Mouse (Mus musculus): ENCODE data around the gene Slc25a47. TPM values are rescaled to one million over a fixed set of nuclear protein-coding genes. Genes with fewer than 3 reads are reported as not detected.
A peak's percentile ranks its signal among the peaks of the same experiment; 100 is the strongest.

The Slc25a47 gene
- polyA plus RNA-seq, 1 experiment from 2014 or later, result 32.5 TPM

DNA sequence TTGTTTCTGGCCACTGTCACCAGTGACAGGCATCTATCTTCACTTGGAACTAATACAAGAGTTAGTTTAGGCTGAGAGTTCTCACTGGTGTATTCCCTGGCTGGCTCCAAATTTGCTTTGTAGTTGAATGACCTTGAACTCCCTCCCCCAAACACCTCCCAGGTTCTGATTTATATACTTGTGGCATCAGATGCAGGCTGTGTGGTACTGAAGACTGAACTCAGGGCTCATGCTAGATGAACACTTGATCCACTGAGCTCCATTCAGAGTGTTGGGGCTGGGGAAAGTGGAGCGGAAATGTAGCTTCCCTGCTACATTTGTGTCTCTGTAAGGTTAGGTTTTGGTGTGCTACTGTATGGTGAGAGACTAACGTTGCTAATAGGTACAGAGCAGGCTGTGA is 31.5 kb upstream of the Slc25a47 start:
- no peak for ATAC-seq (ENCODE audit: low read depth)
- 78% methylated on average over 2 of the region's 2 CpGs for WGBS (ENCODE audit: insufficient replicate concordance)
- Histone ChIP-seq H3K4me3 (ENCODE audit: low read depth, low read length) (no peak overlapping the region), H3K4me1 (ENCODE audit: control insufficient read depth, low read depth, low read length) (peaks cover 17% of the 10 kb centered on the region), H3K36me3 (ENCODE audit: control insufficient read depth, insufficient read depth) (peaks cover 4% of the 10 kb centered on the region), H3K9ac (ENCODE audit: low read depth, low read length) (no peak overlapping the region), H3K4me2 (ENCODE audit: low read depth, low read length) (no peak overlapping the region), H3K9me3 (replicated peaks; ENCODE audit: control insufficient read depth, low read length) (no peaks in the 10 kb centered on the region), H3K27ac (ENCODE audit: low read length) (no peak overlapping the region), H3K27me3 (ENCODE audit: control insufficient read depth, insufficient read depth, low read depth, low read length) (no peaks in the 10 kb centered on the region)

DNA sequence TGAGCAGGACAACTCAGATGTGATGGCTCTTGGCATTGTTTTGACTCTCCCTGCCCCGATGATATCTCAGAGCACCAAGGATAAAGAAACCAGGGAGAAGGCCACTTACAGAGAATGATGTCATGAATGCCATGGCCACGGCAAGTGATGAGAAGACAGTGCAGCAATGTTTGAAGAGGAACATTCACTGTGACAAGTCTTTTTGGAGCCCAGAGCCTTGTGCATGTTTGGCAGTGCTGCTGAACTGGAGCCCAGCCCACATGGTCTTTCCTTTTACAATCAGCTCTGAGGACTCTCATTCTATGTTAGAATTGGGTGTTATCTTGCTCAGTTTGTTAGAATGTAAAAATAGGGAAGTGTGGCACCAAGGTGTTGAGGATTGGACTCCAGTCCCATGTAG is 27.4 kb upstream of the Slc25a47 start:
- Histone ChIP-seq H3K27me3 (ENCODE audit: control insufficient read depth, insufficient read depth, low read depth, low read length) (no peaks in the 10 kb centered on the region), H3K4me1 (ENCODE audit: control insufficient read depth, low read depth, low read length) (peaks cover 26% of the 10 kb centered on the region), H3K27ac (ENCODE audit: low read length) (no peak overlapping the region), H3K4me3 (ENCODE audit: low read depth, low read length) (no peak overlapping the region), H3K36me3 (ENCODE audit: control insufficient read depth, insufficient read depth) (peaks cover 4% of the 10 kb centered on the region), H3K9ac (ENCODE audit: low read depth, low read length) (no peak overlapping the region), H3K9me3 (replicated peaks; ENCODE audit: control insufficient read depth, low read length) (no peaks in the 10 kb centered on the region), H3K4me2 (ENCODE audit: low read depth, low read length) (no peak overlapping the region)
- ATAC-seq (ENCODE audit: low read depth), result no peak
- 78% methylated on average over 2 of the region's 2 CpGs for WGBS (ENCODE audit: insufficient replicate concordance)

DNA sequence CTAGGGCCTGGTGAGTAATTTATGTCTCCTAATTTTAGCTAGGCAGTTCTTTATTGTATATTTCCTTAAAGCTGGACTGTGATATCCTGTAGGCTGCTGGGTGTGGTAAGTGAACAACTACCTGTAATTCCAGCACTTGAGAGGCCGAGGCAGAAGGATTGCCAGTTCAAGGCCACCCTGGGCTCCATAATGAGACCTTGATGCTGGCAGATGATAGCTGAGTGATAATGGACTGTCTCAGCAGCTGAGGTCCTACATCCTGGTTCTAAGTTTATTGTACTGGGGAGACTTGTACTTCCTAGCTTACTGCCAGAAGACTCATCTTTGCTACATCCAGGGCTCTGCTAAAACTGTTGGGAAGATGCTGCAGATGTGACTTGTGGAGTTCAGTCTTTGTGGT is 26.1 kb upstream of the Slc25a47 start:
- WGBS (ENCODE audit: insufficient replicate concordance), result 44% methylated on average over 1 of the region's 1 CpGs
- no peak overlapping the region for H3K27ac ChIP-seq (ENCODE audit: low read length)
- no peak for ATAC-seq (ENCODE audit: low read depth)
- H3K9ac ChIP-seq (ENCODE audit: low read depth, low read length), result no peak overlapping the region
- H3K27me3 ChIP-seq (ENCODE audit: control insufficient read depth, insufficient read depth, low read depth, low read length), result no peaks in the 10 kb centered on the region
- H3K9me3 ChIP-seq (replicated peaks; ENCODE audit: control insufficient read depth, low read length), result no peaks in the 10 kb centered on the region
- H3K4me2 ChIP-seq (ENCODE audit: low read depth, low read length), result no peak overlapping the region
- peaks cover 20% of the 10 kb centered on the region for H3K4me1 ChIP-seq (ENCODE audit: control insufficient read depth, low read depth, low read length)
- peaks cover 8% of the 10 kb centered on the region for H3K36me3 ChIP-seq (ENCODE audit: control insufficient read depth, insufficient read depth)
- H3K4me3 ChIP-seq (ENCODE audit: low read depth, low read length), result no peak overlapping the region

DNA sequence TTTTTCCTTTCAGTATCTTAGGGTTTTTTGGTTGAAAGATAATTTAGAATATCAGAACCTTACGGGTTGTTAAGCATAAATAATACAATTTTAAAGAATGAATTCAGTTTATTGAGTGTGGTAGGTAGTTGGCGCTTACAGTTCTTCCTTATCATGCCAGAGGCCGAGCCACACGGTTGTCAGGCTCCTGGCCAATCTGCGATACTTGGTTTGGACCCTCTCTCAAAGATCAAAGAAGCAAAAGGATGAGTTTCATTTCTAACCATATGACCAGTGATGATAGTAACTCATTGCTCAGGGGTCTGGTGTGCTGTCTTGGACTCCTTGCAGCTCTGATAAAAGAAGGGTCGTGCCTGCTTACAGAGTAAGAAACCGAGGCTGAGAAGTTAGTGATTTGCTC is 25.5 kb upstream of the Slc25a47 start:
- ATAC-seq (ENCODE audit: low read depth), result no peak; the same call in 1 of the 2 replicates
- Histone ChIP-seq H3K36me3 (ENCODE audit: control insufficient read depth, insufficient read depth) (peaks cover 10% of the 10 kb centered on the region), H3K4me1 (ENCODE audit: control insufficient read depth, low read depth, low read length) (peaks cover 20% of the 10 kb centered on the region)

DNA sequence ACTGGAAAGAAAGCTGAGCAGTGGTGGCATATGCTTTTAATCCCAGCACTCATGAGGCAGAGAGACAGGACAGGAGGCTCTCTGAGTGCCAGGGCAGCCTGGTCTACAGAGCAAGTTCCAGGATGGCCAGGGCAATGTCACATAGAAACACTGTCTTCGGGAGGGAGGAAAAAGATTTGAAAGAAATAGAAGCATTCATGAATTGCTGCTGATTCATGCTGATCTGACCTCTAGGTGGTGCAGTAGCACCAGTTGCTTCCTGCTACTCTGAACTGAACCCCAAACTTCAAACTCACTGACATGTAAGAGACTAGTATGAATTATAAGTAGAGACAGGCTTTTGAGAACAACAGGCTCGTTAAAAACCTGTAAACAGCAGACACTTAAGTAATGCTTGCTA is 24.7 kb upstream of the Slc25a47 start:
- ATAC-seq (ENCODE audit: low read depth), result peak; percentile 41; the same call in 1 of the 2 replicates
- H3K27ac ChIP-seq (ENCODE audit: low read length), result no peak overlapping the region

More for the DNA sequence above, 25.5 kb upstream of the Slc25a47 start:
- Histone ChIP-seq H3K9me3 (replicated peaks; ENCODE audit: control insufficient read depth, low read length) (no peaks in the 10 kb centered on the region), H3K4me2 (ENCODE audit: low read depth, low read length) (no peak overlapping the region), H3K27ac (ENCODE audit: low read length) (no peak overlapping the region), H3K27me3 (ENCODE audit: control insufficient read depth, insufficient read depth, low read depth, low read length) (no peaks in the 10 kb centered on the region), H3K4me3 (ENCODE audit: low read depth, low read length) (no peak overlapping the region), H3K9ac (ENCODE audit: low read depth, low read length) (no peak overlapping the region)
- 49% methylated on average over 7 of the region's 7 CpGs for WGBS (ENCODE audit: insufficient replicate concordance)

DNA sequence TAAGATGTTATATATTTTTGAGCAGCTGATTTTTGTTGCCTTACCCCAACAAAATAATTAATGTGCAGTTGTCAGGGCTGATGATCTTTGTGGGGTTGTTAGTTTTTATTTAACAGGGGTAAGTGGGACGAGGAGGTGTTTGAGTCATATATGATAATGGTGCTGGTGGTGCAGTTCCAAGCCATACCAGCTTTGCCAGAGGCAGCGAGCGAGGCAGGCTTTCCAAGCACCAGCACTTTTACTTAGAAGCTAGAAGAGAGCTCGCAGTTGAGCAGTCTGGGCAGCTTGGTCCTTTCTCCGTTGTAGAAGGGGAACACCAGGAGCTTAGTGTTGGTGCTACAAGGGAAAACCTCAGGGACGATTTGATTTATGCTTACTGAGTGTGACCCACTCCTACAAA is 23.4 kb upstream of the Slc25a47 start:
- Histone ChIP-seq H3K9ac (ENCODE audit: low read depth, low read length) (no peak overlapping the region), H3K4me1 (ENCODE audit: control insufficient read depth, low read depth, low read length) (peaks cover 18% of the 10 kb centered on the region), H3K36me3 (ENCODE audit: control insufficient read depth, insufficient read depth) (peaks cover 12% of the 10 kb centered on the region), H3K27me3 (ENCODE audit: control insufficient read depth, insufficient read depth, low read depth, low read length) (no peaks in the 10 kb centered on the region), H3K4me2 (ENCODE audit: low read depth, low read length) (no peak overlapping the region), H3K9me3 (replicated peaks; ENCODE audit: control insufficient read depth, low read length) (no peaks in the 10 kb centered on the region), H3K4me3 (ENCODE audit: low read depth, low read length) (no peak overlapping the region), H3K27ac (ENCODE audit: low read length) (no peak overlapping the region)
- ATAC-seq (ENCODE audit: low read depth), result no peak
- 83% methylated on average over 6 of the region's 6 CpGs for whole genome bisulfite sequencing (ENCODE audit: insufficient replicate concordance)

More for the DNA sequence above, 24.7 kb upstream of the Slc25a47 start:
- WGBS (ENCODE audit: insufficient replicate concordance), result 26% methylated on average over 2 of the region's 2 CpGs
- H3K9ac ChIP-seq (ENCODE audit: low read depth, low read length), result no peak overlapping the region
- H3K4me3 ChIP-seq (ENCODE audit: low read depth, low read length), result no peak overlapping the region
- H3K4me2 ChIP-seq (ENCODE audit: low read depth, low read length), result no peak overlapping the region
- H3K27me3 ChIP-seq (ENCODE audit: control insufficient read depth, insufficient read depth, low read depth, low read length), result no peaks in the 10 kb centered on the region
- no peaks in the 10 kb centered on the region for H3K9me3 ChIP-seq (replicated peaks; ENCODE audit: control insufficient read depth, low read length)
- H3K36me3 ChIP-seq (ENCODE audit: control insufficient read depth, insufficient read depth), result peaks cover 12% of the 10 kb centered on the region
- H3K4me1 ChIP-seq (ENCODE audit: control insufficient read depth, low read depth, low read length), result peaks cover 18% of the 10 kb centered on the region

DNA sequence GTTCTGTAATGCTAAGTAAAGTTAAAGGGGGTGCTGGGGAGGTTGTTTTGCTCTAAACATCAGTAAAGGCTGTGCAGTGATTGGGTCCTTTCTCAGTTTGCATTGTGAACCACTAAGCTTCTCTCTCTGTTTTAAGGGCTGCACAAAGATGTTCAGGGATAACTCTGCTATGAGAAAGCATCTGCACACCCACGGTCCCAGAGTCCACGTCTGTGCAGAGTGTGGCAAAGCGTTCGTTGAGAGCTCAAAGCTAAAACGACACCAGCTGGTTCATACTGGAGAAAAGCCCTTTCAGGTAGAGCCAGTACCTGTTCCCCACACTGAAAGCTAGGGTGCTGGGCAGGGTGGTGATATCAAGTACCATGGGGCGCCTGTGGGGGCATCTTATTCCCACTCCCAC is 21.4 kb upstream of the Slc25a47 start:
- no peak for ATAC-seq (ENCODE audit: low read depth)
- no peak overlapping the region for H3K9ac ChIP-seq (ENCODE audit: low read depth, low read length)
- no peaks in the 10 kb centered on the region for H3K9me3 ChIP-seq (replicated peaks; ENCODE audit: control insufficient read depth, low read length)
- no peak overlapping the region for H3K27ac ChIP-seq (ENCODE audit: low read length)
- WGBS (ENCODE audit: insufficient replicate concordance), result 87% methylated on average over 6 of the region's 6 CpGs
- no peak overlapping the region for H3K4me2 ChIP-seq (ENCODE audit: low read depth, low read length)
- no peak overlapping the region for H3K4me3 ChIP-seq (ENCODE audit: low read depth, low read length)
- no peaks in the 10 kb centered on the region for H3K27me3 ChIP-seq (ENCODE audit: control insufficient read depth, insufficient read depth, low read depth, low read length)
- peaks cover 14% of the 10 kb centered on the region for H3K36me3 ChIP-seq (ENCODE audit: control insufficient read depth, insufficient read depth)
- H3K4me1 ChIP-seq (ENCODE audit: control insufficient read depth, low read depth, low read length), result peaks cover 11% of the 10 kb centered on the region

DNA sequence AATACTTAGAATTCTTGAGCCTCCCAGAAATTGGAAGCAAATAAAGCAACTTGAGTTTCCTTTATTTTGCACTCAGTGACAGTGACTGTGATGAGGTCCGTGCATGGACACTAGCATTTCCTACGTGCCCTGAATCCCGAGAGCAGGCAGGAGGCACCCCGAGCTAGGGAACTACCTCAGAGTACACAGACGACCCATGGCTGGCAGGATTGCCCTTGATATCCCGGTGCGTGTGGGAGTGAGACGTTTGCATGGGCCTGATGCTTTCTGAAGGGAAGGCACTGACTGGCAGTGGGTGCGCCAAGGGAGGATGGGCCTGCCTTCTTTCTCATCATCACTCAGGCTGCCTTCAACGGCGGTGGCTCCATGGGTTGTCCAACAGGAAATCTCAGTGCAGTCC is 19.3 kb upstream of the Slc25a47 start:
- 80% methylated on average over 11 of the region's 11 CpGs for WGBS (ENCODE audit: insufficient replicate concordance)
- Histone ChIP-seq H3K4me1 (ENCODE audit: control insufficient read depth, low read depth, low read length) (no peaks in the 10 kb centered on the region), H3K27ac (ENCODE audit: low read length) (no peak overlapping the region), H3K36me3 (ENCODE audit: control insufficient read depth, insufficient read depth) (peaks cover 14% of the 10 kb centered on the region), H3K9me3 (replicated peaks; ENCODE audit: control insufficient read depth, low read length) (no peaks in the 10 kb centered on the region), H3K4me3 (ENCODE audit: low read depth, low read length) (no peak overlapping the region), H3K4me2 (ENCODE audit: low read depth, low read length) (no peak overlapping the region), H3K27me3 (ENCODE audit: control insufficient read depth, insufficient read depth, low read depth, low read length) (no peaks in the 10 kb centered on the region), H3K9ac (ENCODE audit: low read depth, low read length) (no peak overlapping the region)
- no peak for ATAC-seq (ENCODE audit: low read depth)

DNA sequence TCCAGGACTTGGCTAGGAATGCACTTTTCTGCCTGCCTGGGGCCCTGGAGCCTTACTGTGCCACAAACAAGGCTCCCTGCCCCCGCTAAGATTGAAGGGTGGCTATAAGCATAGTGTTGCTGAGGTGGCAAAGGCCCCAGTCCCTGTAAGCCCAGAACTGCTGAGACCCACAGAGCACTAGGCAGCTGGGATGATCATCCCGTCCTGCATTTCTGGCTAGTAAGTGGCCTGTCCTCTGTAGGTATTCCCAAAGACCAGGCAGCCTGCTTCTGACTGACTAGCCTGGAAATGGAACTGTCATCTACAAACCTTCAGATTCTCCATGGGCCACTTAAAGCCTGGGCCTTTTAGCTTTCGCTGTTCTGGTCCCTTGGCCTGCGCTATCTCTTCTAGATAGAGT is 15.4 kb upstream of the Slc25a47 start:
- Histone ChIP-seq H3K36me3 (ENCODE audit: control insufficient read depth, insufficient read depth) (peaks cover 7% of the 10 kb centered on the region), H3K4me1 (ENCODE audit: control insufficient read depth, low read depth, low read length) (no peaks in the 10 kb centered on the region), H3K27ac (ENCODE audit: low read length) (no peak overlapping the region), H3K9me3 (replicated peaks; ENCODE audit: control insufficient read depth, low read length) (no peaks in the 10 kb centered on the region), H3K4me2 (ENCODE audit: low read depth, low read length) (no peak overlapping the region), H3K27me3 (ENCODE audit: control insufficient read depth, insufficient read depth, low read depth, low read length) (no peaks in the 10 kb centered on the region), H3K9ac (ENCODE audit: low read depth, low read length) (no peak overlapping the region), H3K4me3 (ENCODE audit: low read depth, low read length) (no peak overlapping the region)
- WGBS (ENCODE audit: insufficient replicate concordance), result 78% methylated on average over 4 of the region's 4 CpGs
- ATAC-seq (ENCODE audit: low read depth), result no peak

All from liver, embryonic 16.5 days (tissue).